Mouse (Mus musculus) neural tube, embryonic 11.5 days (tissue): Measurements from ENCODE around the gene Rbm33. TPM values are rescaled to one million over a fixed set of nuclear protein-coding genes. Genes with fewer than 3 reads are reported as not detected.

Experiments
- ATAC-seq: fragments of 200-750 bp; cut with Nextera tagmentation; 2 replicates; pipeline ENCODE4 v1.8.0; 2017; ENCODE audit warnings: moderate number of reproducible peaks, mild to moderate bottlenecking, moderate TSS enrichment, moderate library complexity; ENCODE audit not compliant: insufficient read depth, low FRiP score, low TSS enrichment
- DNase-seq: peaks from one replicate; pipeline ENCODE4 v3.0.0-alpha.2; 2015; ENCODE audit warnings: low spot score
- H3K27ac ChIP-seq: fragments of 300-500 bp; sonication (generic); 2 replicates; pipeline ENCODE4 v1.5.1; 2014; ENCODE audit warnings: low read depth, mild to moderate bottlenecking, low read length
- H3K27me3 ChIP-seq: fragments of 300-500 bp; sonication (generic); 2 replicates; pipeline ENCODE4 v1.6.1; 2014; ENCODE audit warnings: mild to moderate bottlenecking, low read length, mixed read lengths; ENCODE audit not compliant: control insufficient read depth, insufficient read depth
- H3K36me3 ChIP-seq: fragments of 300-500 bp; sonication (generic); 2 replicates; pipeline ENCODE4 v1.6.1; 2014; ENCODE audit warnings: mild to moderate bottlenecking, low read length, moderate library complexity, mixed read lengths; ENCODE audit not compliant: control insufficient read depth, insufficient read depth
- H3K4me1 ChIP-seq: fragments of 300-500 bp; sonication (generic); 2 replicates; pipeline ENCODE4 v1.6.1; 2014; ENCODE audit warnings: low read length, mixed read lengths; ENCODE audit not compliant: control insufficient read depth, insufficient read depth
- H3K4me2 ChIP-seq: fragments of 300-500 bp; sonication (generic); 2 replicates; pipeline ENCODE4 v1.6.1; 2014; ENCODE audit warnings: low read depth, mild to moderate bottlenecking, moderate library complexity
- H3K4me3 ChIP-seq: fragments of 300-500 bp; sonication (generic); 2 replicates; pipeline ENCODE4 v1.5.1; 2014; ENCODE audit warnings: low read depth, low read length
- H3K9ac ChIP-seq: fragments of 300-500 bp; sonication (generic); 2 replicates; pipeline ENCODE4 v1.6.1; 2014; ENCODE audit warnings: mild to moderate bottlenecking, low read length
- H3K9me3 ChIP-seq: fragments of 300-500 bp; sonication (generic); 2 replicates; pipeline ENCODE4 v1.6.1; 2016; ENCODE audit warnings: low read length; ENCODE audit not compliant: control insufficient read depth
- WGBS: fragments of 180-500 bp; shearing (Covaris S2); extraction: QIAGEN DNeasy Blood & Tissue Kit; methylation state at CpG from one replicate; pipeline ENCODE4 v1.1.7; 2014; 5-methylcytosine and 5-hydroxymethylcytosine counted together
- polyA plus RNA-seq: library from polyadenylated mRNA; unstranded; fragments of >200 nt; fragmentation: Nextera tagmentation; extraction: Ambion mirVana; gene quantifications from 2 replicates; pipeline ENCODE4 v1.2.1, GENCODE M21; 2014

The Rbm33 gene
- polyA plus RNA-seq, result 20.1 and 22.3 TPM in 2 replicates

DNA sequence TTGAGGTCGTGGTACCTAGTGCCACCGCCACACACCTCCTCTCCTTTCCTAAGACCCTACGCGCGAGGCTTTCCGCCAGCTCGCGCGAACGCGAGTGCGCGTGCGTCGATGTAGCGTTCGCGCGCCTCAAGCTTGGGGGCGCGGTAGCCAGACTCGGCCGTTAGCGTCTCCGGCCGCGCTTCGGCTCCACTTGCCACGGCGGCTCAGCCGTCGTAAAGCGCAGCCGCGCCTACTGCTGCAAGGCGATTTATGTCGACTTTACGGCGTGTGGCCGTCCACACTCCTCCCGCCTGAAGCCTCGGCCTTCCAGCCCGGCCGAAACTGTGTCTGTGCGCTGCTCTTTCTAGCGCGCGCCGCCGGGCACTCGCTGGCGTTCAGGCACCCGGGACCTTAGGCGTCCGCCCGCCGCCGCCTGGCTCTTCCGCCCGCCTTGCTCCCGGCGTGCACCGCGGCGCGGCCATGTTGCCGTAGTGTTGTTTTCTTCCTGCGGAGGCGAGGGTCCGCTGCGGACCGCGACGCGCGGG, at the start of gene Rbm33:
Gene Rbm33 (plus strand): TSS at position 400 of the 524 bp plus-strand sequence.
- H3K4me2 ChIP-seq, result peak within 1 kb of the TSS; percentile 68
- H3K27ac ChIP-seq, result peak within 1 kb of the TSS; percentile 99
- ATAC-seq (peak; percentile 89), DNase-seq (peak; percentile 95)
- no peaks in the 10 kb centered on the region for H3K9me3 ChIP-seq
- WGBS, result under 1% methylated on average over 69 of the region's 76 CpGs
- H3K4me1 ChIP-seq, result peaks cover 11% of the 10 kb centered on the region; the same call in 1 of the 2 replicates
- peak within 1 kb of the TSS; percentile 100 for H3K9ac ChIP-seq
- H3K27me3 ChIP-seq, result no peaks in the 10 kb centered on the region
- H3K4me3 ChIP-seq, result peak within 1 kb of the TSS; percentile 98
- H3K36me3 ChIP-seq, result no peaks in the 10 kb centered on the region

DNA sequence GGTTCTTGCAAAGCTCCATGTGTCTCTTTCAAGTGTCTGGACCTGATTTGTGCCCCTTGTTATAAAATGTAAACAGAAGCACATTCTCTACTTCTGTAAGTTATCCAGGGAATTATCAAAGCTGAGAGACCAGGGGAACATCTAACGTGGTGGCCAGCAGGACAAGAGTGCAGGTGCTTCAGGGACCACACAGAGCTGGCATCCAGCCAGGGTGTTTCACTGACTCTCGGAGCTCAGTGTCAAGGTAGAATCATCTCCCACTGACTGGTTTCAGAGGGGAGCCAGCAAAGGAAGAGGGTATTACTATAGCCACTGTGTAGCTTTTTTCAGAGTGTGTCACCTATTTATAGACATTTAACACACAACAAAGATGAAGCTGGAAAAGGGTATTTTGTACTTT, 49.3 kb upstream of the Rbm33 start:
- WGBS, result 70% methylated on average over 2 of the region's 2 CpGs

DNA sequence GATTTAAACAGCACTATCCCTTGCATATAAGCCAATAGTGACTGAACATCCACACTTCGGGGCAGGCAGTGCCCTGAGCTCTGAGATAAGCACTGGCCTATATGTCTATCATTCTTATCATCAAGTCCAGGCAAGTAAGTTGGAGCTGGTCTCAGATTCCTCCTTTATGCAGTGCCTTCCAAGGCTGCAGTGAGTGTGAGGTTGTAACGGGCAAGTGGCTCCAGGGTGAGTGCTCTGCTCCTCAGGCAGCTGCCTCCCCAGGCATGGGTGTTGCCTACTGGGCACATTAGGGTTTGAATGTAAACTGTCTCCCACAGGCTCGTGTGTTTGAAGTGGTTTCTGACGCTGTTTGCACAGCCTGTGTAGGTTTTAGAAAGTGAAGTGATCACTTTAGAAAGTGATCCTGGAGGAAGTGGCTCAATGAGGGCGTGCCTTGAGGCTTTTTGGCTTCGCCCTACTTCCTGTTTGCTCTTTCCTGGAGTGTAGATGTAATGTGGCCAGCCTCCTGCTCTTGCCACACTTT, 47.4 kb upstream of the Rbm33 start:
- Histone ChIP-seq H3K4me1 (no peaks in the 10 kb centered on the region), H3K27ac (no peak overlapping the region), H3K4me3 (no peak overlapping the region), H3K27me3 (no peaks in the 10 kb centered on the region), H3K9me3 (no peaks in the 10 kb centered on the region), H3K9ac (no peak overlapping the region), H3K36me3 (no peaks in the 10 kb centered on the region), H3K4me2 (no peak overlapping the region)
- ATAC-seq, result no peak
- no peak for DNase-seq
- WGBS, result 58% methylated on average over 6 of the region's 6 CpGs

More for the DNA sequence above, 49.3 kb upstream of the Rbm33 start:
- Histone ChIP-seq H3K27me3 (no peaks in the 10 kb centered on the region), H3K4me3 (no peak overlapping the region), H3K4me1 (no peaks in the 10 kb centered on the region), H3K9ac (no peak overlapping the region), H3K36me3 (no peaks in the 10 kb centered on the region), H3K27ac (no peak overlapping the region), H3K9me3 (no peaks in the 10 kb centered on the region), H3K4me2 (no peak overlapping the region)
- DNase-seq (no peak), ATAC-seq (no peak)

DNA sequence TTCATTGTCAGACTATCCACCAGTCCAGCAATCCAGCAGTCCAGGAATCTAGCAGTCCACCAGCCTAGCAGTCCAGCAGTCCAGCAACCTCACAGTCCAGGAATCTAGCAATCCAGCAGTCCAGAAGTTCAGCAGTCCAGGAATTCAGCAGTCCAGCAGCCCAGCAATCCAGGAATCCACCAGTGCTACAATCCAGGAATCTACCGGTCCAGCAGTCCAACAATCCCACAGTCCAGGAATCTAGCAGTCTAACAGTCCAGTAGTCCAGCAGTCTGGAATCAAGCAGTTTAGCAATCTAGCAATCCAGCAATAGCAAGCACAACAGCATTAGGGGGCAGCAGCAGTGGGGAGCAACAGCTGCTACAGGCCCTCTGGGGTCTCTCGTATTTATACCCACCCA, 44.1 kb upstream of the Rbm33 start:
- no peak overlapping the region for H3K4me3 ChIP-seq
- ATAC-seq, result no peak

DNA sequence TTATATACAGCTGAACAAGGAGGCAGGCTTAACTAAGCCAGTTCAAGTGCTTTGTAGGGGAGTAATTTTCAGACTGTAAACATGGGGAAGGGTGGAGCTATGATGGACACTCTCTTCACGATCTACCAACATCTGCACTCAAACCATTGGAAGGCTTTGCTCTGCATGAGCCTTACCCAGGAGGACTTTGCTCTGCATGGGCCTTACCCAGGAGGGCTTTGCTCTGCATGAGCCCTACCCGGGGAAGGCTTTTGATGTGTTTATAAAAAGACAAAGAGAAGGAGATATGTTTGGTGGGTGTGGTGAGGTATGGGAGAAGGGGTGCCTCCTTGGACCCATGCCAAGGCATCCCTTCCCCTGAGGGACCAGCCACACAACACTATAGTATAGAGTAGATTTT, 39.6 kb upstream of the Rbm33 start:
- Histone ChIP-seq H3K27ac (no peak overlapping the region), H3K9me3 (no peaks in the 10 kb centered on the region; the same call in 1 of the 2 replicates), H3K27me3 (no peaks in the 10 kb centered on the region), H3K9ac (no peak overlapping the region), H3K4me2 (no peak overlapping the region), H3K4me1 (no peaks in the 10 kb centered on the region), H3K4me3 (no peak overlapping the region), H3K36me3 (no peaks in the 10 kb centered on the region)
- ATAC-seq (no peak), DNase-seq (no peak)
- WGBS, result 68% methylated on average over 2 of the region's 2 CpGs

More for the DNA sequence above, 44.1 kb upstream of the Rbm33 start:
- whole genome bisulfite sequencing, result 85% methylated on average over 2 of the region's 2 CpGs
- no peak overlapping the region for H3K4me2 ChIP-seq
- no peaks in the 10 kb centered on the region for H3K36me3 ChIP-seq
- DNase-seq, result no peak
- no peaks in the 10 kb centered on the region for H3K4me1 ChIP-seq
- no peak overlapping the region for H3K9ac ChIP-seq
- H3K27me3 ChIP-seq, result no peaks in the 10 kb centered on the region
- H3K27ac ChIP-seq, result no peak overlapping the region
- H3K9me3 ChIP-seq, result no peaks in the 10 kb centered on the region

DNA sequence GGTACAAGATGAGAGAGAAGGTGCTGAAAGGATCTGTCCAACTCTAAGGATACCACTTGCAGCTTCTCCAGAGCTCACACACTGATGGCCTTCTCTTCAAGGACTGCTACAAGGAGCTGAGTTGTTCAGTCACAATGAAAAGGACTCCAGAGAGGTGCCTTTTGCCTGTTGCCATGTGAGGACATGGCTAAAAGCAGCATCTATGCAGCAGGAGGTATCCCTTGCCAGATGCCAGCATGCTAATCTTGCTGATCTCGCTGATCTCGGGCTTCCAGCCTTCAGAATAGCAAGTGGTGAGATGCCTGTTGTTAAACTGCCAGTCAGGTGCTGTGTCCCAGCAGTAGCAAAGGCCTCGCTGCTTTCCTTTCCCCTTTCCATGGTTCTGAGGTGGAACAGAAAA, 27.8 kb upstream of the Rbm33 start:
- H3K9me3 ChIP-seq, result no peaks in the 10 kb centered on the region
- DNase-seq, result no peak
- no peaks in the 10 kb centered on the region for H3K27me3 ChIP-seq
- no peak overlapping the region for H3K4me3 ChIP-seq
- no peaks in the 10 kb centered on the region for H3K4me1 ChIP-seq
- no peak overlapping the region for H3K4me2 ChIP-seq
- WGBS, result 54% methylated on average over 3 of the region's 3 CpGs
- H3K27ac ChIP-seq, result no peak overlapping the region
- H3K9ac ChIP-seq, result no peak overlapping the region
- ATAC-seq, result no peak
- H3K36me3 ChIP-seq, result no peaks in the 10 kb centered on the region

DNA sequence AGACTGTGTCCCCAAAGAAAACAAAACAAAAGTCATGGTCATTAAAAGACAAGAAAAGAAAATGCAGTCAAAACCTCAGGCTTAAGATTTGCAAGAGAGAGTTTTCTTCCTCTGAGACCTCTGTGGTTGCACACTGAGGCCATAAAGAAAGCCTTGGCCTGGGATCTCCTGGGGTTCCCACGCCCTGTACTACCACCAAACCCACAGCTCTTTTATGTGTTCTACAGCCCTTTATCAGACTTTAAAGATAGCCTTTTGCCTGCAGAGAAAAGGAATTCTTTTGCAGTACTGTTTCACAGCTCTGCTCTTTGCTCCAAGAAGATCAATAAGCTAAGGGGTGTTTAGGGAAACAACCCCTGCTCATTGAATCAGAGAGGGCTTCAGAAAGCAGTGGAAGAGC, 26.3 kb upstream of the Rbm33 start:
- no peak overlapping the region for H3K9ac ChIP-seq
- DNase-seq (no peak), ATAC-seq (no peak)
- no peaks in the 10 kb centered on the region for H3K9me3 ChIP-seq
- H3K4me1 ChIP-seq, result no peaks in the 10 kb centered on the region
- WGBS, result 39% methylated on average over 1 of the region's 1 CpGs
- no peaks in the 10 kb centered on the region for H3K27me3 ChIP-seq
- no peak overlapping the region for H3K4me2 ChIP-seq
- H3K27ac ChIP-seq, result no peak overlapping the region
- no peak overlapping the region for H3K4me3 ChIP-seq
- H3K36me3 ChIP-seq, result no peaks in the 10 kb centered on the region

DNA sequence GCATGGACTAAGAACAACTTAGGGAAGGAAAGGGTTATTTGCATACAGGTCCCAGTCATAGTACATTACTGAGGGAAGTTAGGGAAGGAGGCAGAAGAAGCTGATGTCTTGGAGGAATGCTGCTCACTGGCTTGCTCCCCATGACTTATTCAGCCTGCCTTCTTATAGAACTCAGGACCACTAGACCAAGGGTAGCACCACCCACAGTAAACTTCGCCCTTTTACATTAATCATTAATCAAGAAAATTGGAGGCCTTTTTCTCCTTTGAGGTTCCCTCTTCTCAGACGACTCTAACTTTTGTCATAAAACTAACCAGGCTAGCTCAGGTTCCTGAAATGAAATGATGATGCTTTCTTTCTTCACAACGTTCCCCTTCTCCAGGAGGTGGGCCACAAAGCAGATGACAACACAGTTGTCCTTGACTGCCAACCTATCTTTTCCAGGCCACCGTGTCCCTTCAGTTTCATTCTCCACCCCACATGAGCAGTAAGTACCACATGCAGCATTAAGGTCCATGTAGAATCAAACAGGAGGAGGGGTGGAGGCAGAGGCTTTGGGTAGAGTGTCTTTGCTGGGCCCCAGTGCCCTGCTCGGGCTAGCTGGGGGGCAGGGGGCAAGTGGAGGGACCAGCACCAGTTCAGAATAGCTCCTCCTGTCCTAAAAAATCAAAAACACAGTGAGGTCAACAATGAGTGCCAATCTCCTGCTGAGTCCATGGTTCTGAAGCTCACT, 25.6 kb upstream of the Rbm33 start:
- H3K4me1 ChIP-seq, result no peaks in the 10 kb centered on the region
- no peaks in the 10 kb centered on the region for H3K27me3 ChIP-seq
- H3K36me3 ChIP-seq, result no peaks in the 10 kb centered on the region
- WGBS, result 86% methylated on average over 5 of the region's 5 CpGs
- H3K4me2 ChIP-seq, result no peak overlapping the region
- no peak overlapping the region for H3K27ac ChIP-seq
- H3K9me3 ChIP-seq, result no peaks in the 10 kb centered on the region
- DNase-seq, result no peak
- ATAC-seq, result no peak
- H3K9ac ChIP-seq, result no peak overlapping the region
- no peak overlapping the region for H3K4me3 ChIP-seq

DNA sequence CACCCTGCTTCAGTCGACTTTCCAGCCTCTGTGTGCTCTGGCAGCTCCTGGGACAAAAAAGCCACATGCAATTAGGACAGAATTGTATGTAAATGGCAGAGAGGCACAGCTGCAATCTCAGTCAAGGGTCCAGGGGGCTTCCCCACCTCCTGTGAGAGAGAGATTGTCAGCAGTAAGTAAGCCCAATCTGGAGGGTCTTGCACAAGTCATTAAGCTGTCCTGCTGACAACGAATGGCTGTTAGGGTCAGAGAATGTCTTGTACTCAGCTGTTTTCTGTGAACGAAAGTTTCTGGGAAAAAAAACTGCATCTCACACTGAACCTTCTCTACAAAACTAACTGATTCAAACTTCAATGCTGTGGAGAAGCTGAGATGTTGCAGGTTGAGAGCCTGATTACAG, 24.6 kb upstream of the Rbm33 start:
- ATAC-seq (no peak), DNase-seq (no peak)
- Histone ChIP-seq H3K27me3 (no peaks in the 10 kb centered on the region), H3K4me3 (no peak overlapping the region), H3K27ac (no peak overlapping the region), H3K4me1 (no peaks in the 10 kb centered on the region), H3K4me2 (no peak overlapping the region), H3K36me3 (no peaks in the 10 kb centered on the region), H3K9ac (no peak overlapping the region), H3K9me3 (no peaks in the 10 kb centered on the region)
- 33% methylated on average over 3 of the region's 3 CpGs for WGBS
